Mouse (Mus musculus) adrenal gland, postnatal 14 days (tissue): Measurements from ENCODE around the gene Agmat. TPM values are rescaled to one million over a fixed set of nuclear protein-coding genes. Genes with fewer than 3 reads are reported as not detected.

ENCODE experiments used
- DNase-seq: peaks from one replicate; pipeline ENCODE4 v3.0.0; 2021; ENCODE audit warnings: mixed read lengths
- total RNA-seq: library from RNA; stranded (reverse); gene quantifications from 2 replicates; pipeline ENCODE4 v1.2.3, GENCODE M21; 2021

Gene Agmat
- total RNA-seq, 1 experiment from 2014 or later: 32.2 TPM

GRCm38 (mm10) chr4:141779828-141780227, 33.4 kb downstream of the Agmat start:
- no peak for DNase-seq

- DNase-seq: peak; percentile 80
Measured at GRCm38 (mm10) chr4:141781201-141781985, 34.9 kb downstream of the Agmat start.

- DNase-seq: no peak
Measured at GRCm38 (mm10) chr4:141784835-141785234, 38.4 kb downstream of the Agmat start.

GRCm38 (mm10) chr4:141786141-141786540, 39.7 kb downstream of the Agmat start:
- DNase-seq: no peak

- DNase-seq: peak; percentile 51
Measured at GRCm38 (mm10) chr4:141787046-141787445, 40.6 kb downstream of the Agmat start.

GRCm38 (mm10) chr4:141787462-141787861, 41.0 kb downstream of the Agmat start:
- peak; percentile 56 for DNase-seq

GRCm38 (mm10) chr4:141789564-141790218, 43.2 kb downstream of the Agmat start:
- no peak for DNase-seq

GRCm38 (mm10) chr4:141790524-141790990, 44.1 kb downstream of the Agmat start, which contains the start of gene Dnajc16:
Dnajc16 (minus strand) TSS chr4:141790931.
- DNase-seq: peak; percentile 98

GRCm38 (mm10) chr4:141791486-141791885, 45.0 kb downstream of the Agmat start:
- DNase-seq: no peak

GRCm38 (mm10) chr4:141791951-141792350, 45.5 kb downstream of the Agmat start:
- DNase-seq: no peak

GRCm38 (mm10) chr4:141792554-141793281, 46.2 kb downstream of the Agmat start:
- no peak for DNase-seq

- peak; percentile 98 for DNase-seq
Measured at GRCm38 (mm10) chr4:141793282-141794151, 47.0 kb downstream of the Agmat start, which contains the start of gene Casp9. Casp9 (plus strand) TSS chr4:141793612.

GRCm38 (mm10) chr4:141794152-141794535, 47.7 kb downstream of the Agmat start:
- DNase-seq: peak; percentile 1

GRCm38 (mm10) chr4:141796356-141796755, 49.9 kb downstream of the Agmat start:
- DNase-seq: peak; percentile 40

- no peak for DNase-seq
Measured at GRCm38 (mm10) chr4:141796954-141797353, 50.5 kb downstream of the Agmat start.

- DNase-seq: peak; percentile 1
Measured at GRCm38 (mm10) chr4:141797545-141797944, 51.1 kb downstream of the Agmat start.

GRCm38 (mm10) chr4:141804105-141804504, 57.6 kb downstream of the Agmat start:
- DNase-seq: no peak

GRCm38 (mm10) chr4:141805886-141806285, 59.4 kb downstream of the Agmat start:
- no peak for DNase-seq
